Mouse (Mus musculus) embryonic facial prominence, embryonic 11.5 days (tissue): ENCODE data around the gene Mst1r. TPM values are rescaled to one million over a fixed set of nuclear protein-coding genes. Genes with fewer than 3 reads are reported as not detected.

Experiments used
- ATAC-seq: fragments of 200-750 bp; cut with Nextera tagmentation; replicated peaks from 2 replicates; pipeline ENCODE4 v1.8.0; 2017; ENCODE audit warnings: low read depth; ENCODE audit not compliant: insufficient number of reproducible peaks, low FRiP score, low TSS enrichment
- DNase-seq: peaks from one replicate; pipeline ENCODE4 v3.0.0-alpha.2; 2015; ENCODE audit warnings: low spot score
- H3K27ac ChIP-seq: fragments of 300-500 bp; sonication (generic); replicated peaks from 2 replicates; pipeline ENCODE4 v1.5.1; 2014; ENCODE audit warnings: mild to moderate bottlenecking, low read depth, low read length, control low read depth
- H3K27me3 ChIP-seq: fragments of 300-500 bp; sonication (generic); 2 replicates; pipeline ENCODE4 v1.6.1; 2014; ENCODE audit warnings: mild to moderate bottlenecking, low read length, moderate library complexity, mixed read lengths; ENCODE audit not compliant: control insufficient read depth, insufficient read depth
- H3K36me3 ChIP-seq: fragments of 300-500 bp; sonication (generic); replicated peaks from 2 replicates; pipeline ENCODE4 v1.6.1; 2014; ENCODE audit warnings: low read depth, mild to moderate bottlenecking, low read length, moderate library complexity, mixed read lengths; ENCODE audit not compliant: control insufficient read depth, insufficient read depth
- H3K4me1 ChIP-seq: fragments of 300-500 bp; sonication (generic); 2 replicates; pipeline ENCODE4 v1.6.1; 2014; ENCODE audit warnings: low read length, mixed read lengths; ENCODE audit not compliant: control insufficient read depth, insufficient read depth
- H3K4me2 ChIP-seq: fragments of 300-500 bp; sonication (generic); 2 replicates; pipeline ENCODE4 v1.6.1; 2014; ENCODE audit warnings: low read depth, mild to moderate bottlenecking, control low read depth, low read length, moderate library complexity
- H3K4me3 ChIP-seq: fragments of 300-500 bp; sonication (generic); 2 replicates; pipeline ENCODE4 v1.5.1; 2014; ENCODE audit warnings: low read depth, low read length, control low read depth
- H3K9ac ChIP-seq: fragments of 300-500 bp; sonication (generic); replicated peaks from 2 replicates; pipeline ENCODE4 v1.6.1; 2014; ENCODE audit warnings: mild to moderate bottlenecking, control low read depth, low read length
- H3K9me3 ChIP-seq: fragments of 300-500 bp; sonication (generic); replicated peaks from 2 replicates; pipeline ENCODE4 v1.6.1; 2016; ENCODE audit warnings: mild to moderate bottlenecking, low read length, inconsistent platforms, mixed read lengths; ENCODE audit not compliant: control insufficient read depth
- WGBS: fragments of 180-500 bp; shearing (Covaris S2); extraction: QIAGEN DNeasy Blood & Tissue Kit; methylation state at CpG from one replicate; pipeline ENCODE4 v1.1.7; 2014; 5-methylcytosine and 5-hydroxymethylcytosine counted together
- polyA plus RNA-seq: library from polyadenylated mRNA; unstranded; fragments of >200 nt; fragmentation: Nextera tagmentation; extraction: Ambion mirVana; gene quantifications from 2 replicates; pipeline ENCODE4 v1.2.1, GENCODE M21; 2014

Gene Mst1r
- polyA plus RNA-seq, 1 experiment from 2014 or later: 0.49 TPM

- Histone ChIP-seq H3K4me2 (no peak overlapping the region), H3K9me3 (no peaks in the 10 kb centered on the region), H3K9ac (no peak overlapping the region), H3K4me3 (no peak overlapping the region), H3K27ac (no peak overlapping the region), H3K36me3 (peaks cover 2% of the 10 kb centered on the region), H3K4me1 (no peaks in the 10 kb centered on the region), H3K27me3 (no peaks in the 10 kb centered on the region)
- WGBS: 91% methylated on average over 9 of the region's 9 CpGs
- no peak for DNase-seq
- no peak for ATAC-seq
These were observed 56.2 kb downstream of the Mst1r start for GRCm38 (mm10) chr9:107962916-107963315.

GRCm38 (mm10) chr9:107963700-107964099 lies 57.0 kb downstream of the Mst1r start:
- H3K4me1 ChIP-seq: no peaks in the 10 kb centered on the region
- H3K27me3 ChIP-seq: no peaks in the 10 kb centered on the region
- peaks cover 2% of the 10 kb centered on the region for H3K36me3 ChIP-seq
- H3K9ac ChIP-seq: no peak overlapping the region
- no peaks in the 10 kb centered on the region for H3K9me3 ChIP-seq
- ATAC-seq (peak; percentile 24), DNase-seq (peak; percentile 92)
- H3K27ac ChIP-seq: no peak overlapping the region
- WGBS: 12% methylated on average over 5 of the region's 5 CpGs
- H3K4me2 ChIP-seq: no peak overlapping the region
- H3K4me3 ChIP-seq: no peak overlapping the region

- H3K36me3 ChIP-seq: peaks cover 2% of the 10 kb centered on the region
- H3K9me3 ChIP-seq: no peaks in the 10 kb centered on the region
- H3K27ac ChIP-seq: no peak overlapping the region
- no peak overlapping the region for H3K4me2 ChIP-seq
- H3K27me3 ChIP-seq: no peaks in the 10 kb centered on the region
- DNase-seq: no peak
- H3K4me3 ChIP-seq: no peak overlapping the region
- no peak for ATAC-seq
- H3K9ac ChIP-seq: no peak overlapping the region
- H3K4me1 ChIP-seq: no peaks in the 10 kb centered on the region
- WGBS: 91% methylated on average over 9 of the region's 9 CpGs
These were observed 58.0 kb downstream of the Mst1r start for GRCm38 (mm10) chr9:107964681-107965080.

GRCm38 (mm10) chr9:107966676-107967075 lies 60.0 kb downstream of the Mst1r start:
- no peak for ATAC-seq
- Histone ChIP-seq H3K9me3 (no peaks in the 10 kb centered on the region), H3K27me3 (no peaks in the 10 kb centered on the region), H3K4me3 (no peak overlapping the region), H3K4me2 (no peak overlapping the region), H3K27ac (no peak overlapping the region), H3K4me1 (no peaks in the 10 kb centered on the region), H3K9ac (no peak overlapping the region), H3K36me3 (no peaks in the 10 kb centered on the region; the same call in none of the 2 replicates)
- 85% methylated on average over 10 of the region's 10 CpGs for WGBS
- no peak for DNase-seq

GRCm38 (mm10) chr9:107967437-107967836 lies 60.8 kb downstream of the Mst1r start:
- no peak overlapping the region for H3K27ac ChIP-seq
- no peak overlapping the region for H3K4me2 ChIP-seq
- no peak overlapping the region for H3K4me3 ChIP-seq
- ATAC-seq (no peak), DNase-seq (no peak)
- no peaks in the 10 kb centered on the region; the same call in 1 of the 2 replicates for H3K36me3 ChIP-seq
- no peaks in the 10 kb centered on the region for H3K4me1 ChIP-seq
- H3K9ac ChIP-seq: no peak overlapping the region
- H3K27me3 ChIP-seq: no peaks in the 10 kb centered on the region
- 93% methylated on average over 6 of the region's 6 CpGs for WGBS
- no peaks in the 10 kb centered on the region for H3K9me3 ChIP-seq

- H3K4me1 ChIP-seq: no peaks in the 10 kb centered on the region
- DNase-seq (no peak), ATAC-seq (no peak)
- H3K27me3 ChIP-seq: no peaks in the 10 kb centered on the region
- no peaks in the 10 kb centered on the region; the same call in 1 of the 2 replicates for H3K36me3 ChIP-seq
- no peaks in the 10 kb centered on the region for H3K9me3 ChIP-seq
- no peak overlapping the region for H3K4me2 ChIP-seq
- no peak overlapping the region for H3K4me3 ChIP-seq
- no peak overlapping the region for H3K27ac ChIP-seq
- no peak overlapping the region for H3K9ac ChIP-seq
- 88% methylated on average over 7 of the region's 7 CpGs for WGBS
These were observed 61.9 kb downstream of the Mst1r start for GRCm38 (mm10) chr9:107968531-107968930.

Other genes with a start within 250 kb of the Mst1r start
- gene Slc38a3, start 237.3 kb upstream of the Mst1r start, polyA plus RNA-seq: 7.0 and 7.6 TPM in 2 replicates
- 1.4 TPM in 1 of 2 replicates, not detected in the other for gene Gnat1, start 227.2 kb upstream of the Mst1r start, polyA plus RNA-seq
- gene Sema3f, start 196.4 kb upstream of the Mst1r start, polyA plus RNA-seq: 17.6 and 17.7 TPM in 2 replicates
- gene Rbm5, start 135.9 kb upstream of the Mst1r start, polyA plus RNA-seq: 184 and 198 TPM in 2 replicates
- gene Rbm6, start 33.6 kb upstream of the Mst1r start, polyA plus RNA-seq: 96.7 and 101 TPM in 2 replicates
- 11.5 and 12.5 TPM in 2 replicates for gene Mon1a, start 18.7 kb upstream of the Mst1r start, polyA plus RNA-seq
- gene Actl11, start 21.6 kb downstream of the Mst1r start, polyA plus RNA-seq: not detected in 2 replicates
- gene Camkv, start 28.8 kb downstream of the Mst1r start, polyA plus RNA-seq: 3.5 and 4.3 TPM in 2 replicates
- gene Traip, start 43.3 kb downstream of the Mst1r start, polyA plus RNA-seq: 34.2 and 34.8 TPM in 2 replicates
- gene Uba7, start 68.6 kb downstream of the Mst1r start, polyA plus RNA-seq: 12.2 and 13.2 TPM in 2 replicates
- 4.0 and 4.5 TPM in 2 replicates for gene Gm20661, start 76.2 kb downstream of the Mst1r start, polyA plus RNA-seq
- 101 and 108 TPM in 2 replicates for gene Inka1, start 79.0 kb downstream of the Mst1r start, polyA plus RNA-seq
- 7.6 and 10.2 TPM in 2 replicates for gene Cdhr4, start 85.6 kb downstream of the Mst1r start, polyA plus RNA-seq
- gene Gm20662, start 89.5 kb downstream of the Mst1r start, polyA plus RNA-seq: 0.14 and 0.59 TPM in 2 replicates
- 28.0 and 30.1 TPM in 2 replicates for gene Ip6k1, start 95.6 kb downstream of the Mst1r start, polyA plus RNA-seq
- gene Gmppb, start 142.4 kb downstream of the Mst1r start, polyA plus RNA-seq: 19.2 and 19.9 TPM in 2 replicates
- gene Amigo3, start 146.3 kb downstream of the Mst1r start, polyA plus RNA-seq: 1.4 and 1.5 TPM in 2 replicates
- 0.28 and 0.31 TPM in 2 replicates for gene Mst1, start 173.6 kb downstream of the Mst1r start, polyA plus RNA-seq
- gene Rnf123, start 176.5 kb downstream of the Mst1r start, polyA plus RNA-seq: 22.0 and 23.5 TPM in 2 replicates
- gene Apeh, start 187.7 kb downstream of the Mst1r start, polyA plus RNA-seq: 45.3 and 47.2 TPM in 2 replicates